Mouse (Mus musculus) embryo, embryonic 9.5 days (tissue): ENCODE results near the gene Sh3d21.
"Not testable (repeated sequence)": the region's sequence is repeated elsewhere in the genome, so short reads cannot be mapped to it uniquely, and the experiment has no call there.

Experiments used
- DNase-seq: peaks from one replicate; pipeline ENCODE4 v3.0.0-alpha.2; 2017; ENCODE audit errors: extremely low spot score

Sh3d21 gene

DNA sequence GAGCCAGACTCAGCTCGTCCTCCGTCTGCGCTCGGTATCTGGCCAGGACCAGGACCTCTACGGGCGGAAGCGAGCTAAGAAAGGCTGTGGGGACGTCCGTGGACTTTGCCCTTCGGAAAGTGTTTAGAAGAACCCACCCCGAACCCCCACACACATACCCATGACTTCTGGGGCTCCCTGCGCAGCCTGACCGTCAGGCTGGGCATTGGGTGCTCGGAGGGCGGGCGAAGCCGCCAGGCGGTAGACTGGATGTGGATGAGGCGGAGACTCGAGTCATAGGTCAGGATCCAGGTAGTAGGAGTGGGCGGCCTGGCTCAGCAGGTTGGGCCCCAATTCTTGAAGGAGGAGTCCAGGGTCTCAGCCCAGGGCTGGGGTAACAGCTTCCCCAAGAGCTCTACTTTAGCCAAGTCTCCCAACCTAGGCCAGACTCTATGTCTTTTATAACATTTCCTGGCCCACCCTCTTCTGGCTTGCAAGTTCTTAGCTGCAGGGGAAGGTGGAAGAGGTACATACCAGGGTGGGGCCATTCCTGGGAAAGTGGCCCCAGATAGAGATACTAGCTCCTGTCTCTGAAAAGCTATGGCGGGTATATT is at the start of gene Sh3d21:
TSS of gene Sh3d21 (minus strand) at position 425 of the 593 bp plus-strand sequence.
- peak; percentile 38 for DNase-seq

DNA sequence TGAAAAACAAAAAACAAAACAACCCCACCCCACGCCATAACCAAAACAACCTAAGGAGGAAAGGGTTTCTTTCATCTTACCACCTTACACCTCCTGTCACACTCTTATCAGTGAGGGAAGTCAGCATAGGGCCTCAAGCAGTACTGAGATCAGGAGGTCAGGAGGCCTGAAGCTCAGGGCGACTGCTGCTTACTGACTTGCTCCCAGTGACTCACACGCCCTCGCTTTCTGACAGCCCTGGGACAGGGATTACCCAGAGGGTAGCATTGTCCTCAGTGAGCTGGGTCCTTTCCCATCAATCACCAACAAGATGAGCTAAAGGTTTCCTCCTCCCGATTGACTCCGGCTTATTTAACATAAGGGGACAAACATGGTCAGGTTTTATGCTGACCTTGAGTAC is 43.8 kb upstream of the Sh3d21 start:
- DNase-seq = no peak

- DNase-seq = no peak
These were observed 42.1 kb upstream of the Sh3d21 start for GRCm38 (mm10) chr4:126205386-126205785.

DNA sequence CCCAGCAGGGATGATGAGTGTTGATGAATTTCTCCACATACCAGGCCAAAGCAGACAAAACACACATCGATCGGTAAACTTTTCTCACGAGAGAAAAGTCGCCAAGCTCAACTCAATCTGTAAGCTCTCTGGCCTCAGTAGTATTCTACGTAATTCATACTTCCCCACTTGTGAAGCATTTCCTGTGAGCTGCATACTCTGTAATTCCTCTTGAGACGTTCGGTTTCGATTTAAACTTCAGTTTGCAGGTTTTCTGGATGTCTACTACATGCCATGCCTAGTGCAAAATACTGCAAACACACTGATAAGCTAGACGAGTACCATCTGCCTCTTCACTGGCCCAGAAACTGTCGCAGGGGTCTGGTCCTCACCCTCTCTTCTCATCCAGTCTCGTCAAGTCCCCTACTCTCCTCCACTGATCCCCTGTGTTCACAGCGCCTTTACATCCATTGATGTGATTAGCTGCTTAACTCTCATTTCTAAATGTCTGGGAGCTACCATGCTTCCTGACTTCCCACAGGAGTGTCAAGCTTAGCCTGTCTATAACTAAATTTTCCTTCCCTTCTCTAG is 41.5 kb upstream of the Sh3d21 start:
- DNase-seq = no peak

DNA sequence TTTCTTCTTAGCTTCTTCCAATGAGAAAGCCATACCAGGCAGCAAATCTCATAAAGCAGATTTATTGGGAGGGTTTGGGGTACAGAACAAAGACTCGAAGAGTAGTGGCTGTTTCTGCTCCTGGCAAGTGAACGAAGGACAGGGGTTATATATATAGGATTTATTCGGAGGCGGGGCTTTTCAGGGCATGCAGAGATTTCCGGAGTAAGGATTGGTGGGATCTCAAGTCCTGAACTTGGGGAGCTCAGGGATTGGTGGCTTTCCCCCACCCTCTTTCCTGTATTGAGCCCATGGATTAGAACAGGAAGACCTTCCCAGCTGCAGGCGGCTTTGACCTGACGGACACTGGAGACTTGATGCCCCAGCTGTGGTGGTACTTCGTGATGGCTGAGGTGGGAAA is 40.7 kb upstream of the Sh3d21 start:
- no peak for DNase-seq

- peak; percentile 10 for DNase-seq
These were observed 40.1 kb upstream of the Sh3d21 start for GRCm38 (mm10) chr4:126203336-126203895.

GRCm38 (mm10) chr4:126202303-126203181 is 39.3 kb upstream of the Sh3d21 start, which contains the start of gene Thrap3:
TSS of gene Thrap3 (minus strand) at chr4:126202760.
- peak; percentile 98 for DNase-seq

GRCm38 (mm10) chr4:126201514-126202302 is 38.4 kb upstream of the Sh3d21 start:
- no peak for DNase-seq

DNA sequence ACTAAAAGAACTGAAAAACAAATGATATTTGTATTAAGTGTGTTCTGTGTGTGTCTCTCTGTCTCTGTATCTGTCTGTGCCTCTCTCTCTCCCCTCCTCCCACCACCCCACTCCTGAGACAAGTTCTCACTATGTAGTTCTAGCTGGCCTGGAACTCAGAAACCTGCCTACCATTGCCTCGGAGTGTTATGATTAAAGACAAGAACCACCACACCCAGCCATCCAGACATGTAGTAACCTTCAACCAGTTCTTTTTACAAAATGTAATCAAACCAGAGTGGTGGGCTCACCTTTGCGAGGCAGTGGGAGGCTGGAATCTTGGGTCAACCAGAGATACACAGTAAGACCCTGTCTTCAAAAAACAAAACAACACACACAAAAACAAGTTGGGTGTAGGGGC is 37.4 kb upstream of the Sh3d21 start:
- DNase-seq = no peak

DNA sequence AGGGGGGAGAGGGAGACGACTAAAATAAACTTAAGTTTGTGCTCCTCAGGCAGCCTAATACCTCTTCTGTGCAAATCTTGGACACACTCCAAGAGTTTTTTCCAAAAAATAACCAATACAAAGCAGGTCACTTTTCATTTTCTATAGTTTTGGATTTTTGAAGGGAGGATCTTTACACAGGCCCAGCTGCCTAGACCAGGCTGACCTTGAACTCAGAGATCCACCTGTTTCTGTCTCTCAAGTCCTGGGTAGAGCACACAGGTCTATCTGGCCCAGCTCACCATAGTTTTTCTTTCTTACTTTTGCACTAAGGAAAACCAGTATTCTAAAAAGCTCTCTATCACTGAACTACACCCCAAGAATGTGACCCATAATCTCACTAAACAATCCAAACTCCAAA is 36.7 kb upstream of the Sh3d21 start:
- no peak for DNase-seq

- no peak for DNase-seq
These were observed 36.3 kb upstream of the Sh3d21 start for GRCm38 (mm10) chr4:126199556-126199955.

DNA sequence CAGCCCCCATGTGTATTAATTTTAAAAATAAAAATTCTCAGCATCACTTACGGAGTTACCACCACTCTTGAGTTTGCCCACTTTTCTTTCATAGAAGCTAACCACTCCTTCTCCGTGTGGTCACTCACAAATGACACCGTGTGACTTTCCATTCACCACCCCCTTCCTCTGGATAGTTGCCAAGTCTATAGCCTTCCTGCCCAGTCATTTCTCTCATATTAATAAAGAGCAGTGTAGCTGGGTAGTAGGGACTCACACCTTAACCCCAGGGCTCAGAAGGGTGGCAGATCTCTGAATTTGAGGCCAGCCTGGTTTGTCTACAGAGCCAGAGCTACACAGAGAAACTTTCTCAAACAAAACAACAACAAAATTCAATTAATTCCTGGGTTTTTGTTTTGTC is 34.2 kb upstream of the Sh3d21 start:
- DNase-seq = no peak

DNA sequence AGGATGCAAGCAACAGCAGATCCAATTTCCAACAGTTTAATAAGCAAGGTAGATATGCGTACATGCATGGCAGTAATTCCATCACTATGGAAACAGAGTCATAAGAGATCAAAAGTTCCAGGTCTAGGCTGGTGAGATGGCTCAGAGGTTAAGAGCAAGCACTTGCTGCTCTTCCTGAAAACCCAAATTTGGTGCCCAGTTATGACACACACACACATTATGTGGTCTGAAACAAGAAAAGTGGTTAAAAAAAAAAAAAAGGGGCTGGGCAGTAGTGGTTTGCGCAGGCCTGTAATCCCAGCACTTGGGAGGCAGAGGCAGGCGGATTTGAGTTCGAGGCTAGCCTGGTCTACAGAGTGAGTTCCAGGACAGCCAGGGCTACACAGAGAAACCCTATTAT is 31.6 kb upstream of the Sh3d21 start:
- DNase-seq = no peak

DNA sequence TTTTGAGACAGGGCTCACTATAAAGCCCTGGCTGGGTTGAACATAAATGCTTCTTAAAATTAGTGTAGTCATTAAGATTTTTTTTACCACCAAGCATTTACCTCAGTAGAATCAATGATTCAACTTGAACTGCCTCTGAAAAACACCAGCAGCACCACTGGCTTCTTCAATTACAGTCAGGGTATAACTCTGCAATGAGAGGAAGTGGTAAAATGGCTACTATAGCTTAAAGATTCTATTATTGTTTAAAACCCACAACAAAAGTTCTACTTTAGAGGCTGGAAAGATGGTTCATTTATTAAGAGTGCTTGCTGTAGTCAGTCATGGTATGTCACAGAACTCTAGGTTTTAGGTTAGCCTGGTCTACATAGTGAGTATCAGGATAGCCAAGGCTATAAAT is 30.9 kb upstream of the Sh3d21 start:
- DNase-seq = no peak

DNA sequence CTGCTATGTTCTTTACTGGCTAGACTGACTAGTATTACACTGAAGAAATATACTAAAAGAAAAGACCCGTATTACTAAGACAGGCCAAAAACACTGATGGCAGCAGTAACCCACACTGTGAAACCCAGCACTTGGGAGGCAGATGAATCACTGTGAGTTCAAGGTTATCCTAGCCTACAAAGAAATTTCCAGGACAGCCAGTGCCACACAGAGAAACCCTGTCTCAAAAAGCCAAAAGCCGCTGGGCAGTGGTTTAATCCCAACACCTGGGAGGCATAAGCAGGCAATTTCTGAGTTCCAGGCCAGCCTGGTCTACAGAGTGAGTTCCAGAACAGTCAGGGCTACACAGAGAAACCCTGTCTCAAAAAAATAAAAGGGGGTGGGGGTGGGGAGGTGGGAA is 27.3 kb upstream of the Sh3d21 start:
- DNase-seq = no peak

GRCm38 (mm10) chr4:126187096-126187495 is 23.8 kb upstream of the Sh3d21 start:
- DNase-seq = no peak

DNA sequence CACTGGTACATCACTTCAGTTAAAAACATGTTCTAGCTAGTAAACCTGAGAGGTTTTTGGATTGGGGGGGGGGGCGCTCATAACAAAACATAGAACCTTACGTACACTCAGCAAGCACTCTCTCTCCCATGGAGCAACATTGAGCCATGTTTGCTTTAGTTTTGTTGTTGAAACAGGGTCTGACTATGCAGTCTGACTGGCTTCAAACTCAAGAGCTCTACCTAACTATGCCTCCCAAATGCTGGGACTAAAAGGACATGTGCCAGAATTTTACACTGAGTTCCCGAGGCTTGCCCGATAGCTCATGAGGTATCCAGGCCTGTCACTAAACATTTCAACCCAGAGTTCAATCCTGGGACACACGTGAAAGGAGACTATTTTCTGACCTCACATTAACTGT is 19.7 kb upstream of the Sh3d21 start:
- no peak for DNase-seq

DNA sequence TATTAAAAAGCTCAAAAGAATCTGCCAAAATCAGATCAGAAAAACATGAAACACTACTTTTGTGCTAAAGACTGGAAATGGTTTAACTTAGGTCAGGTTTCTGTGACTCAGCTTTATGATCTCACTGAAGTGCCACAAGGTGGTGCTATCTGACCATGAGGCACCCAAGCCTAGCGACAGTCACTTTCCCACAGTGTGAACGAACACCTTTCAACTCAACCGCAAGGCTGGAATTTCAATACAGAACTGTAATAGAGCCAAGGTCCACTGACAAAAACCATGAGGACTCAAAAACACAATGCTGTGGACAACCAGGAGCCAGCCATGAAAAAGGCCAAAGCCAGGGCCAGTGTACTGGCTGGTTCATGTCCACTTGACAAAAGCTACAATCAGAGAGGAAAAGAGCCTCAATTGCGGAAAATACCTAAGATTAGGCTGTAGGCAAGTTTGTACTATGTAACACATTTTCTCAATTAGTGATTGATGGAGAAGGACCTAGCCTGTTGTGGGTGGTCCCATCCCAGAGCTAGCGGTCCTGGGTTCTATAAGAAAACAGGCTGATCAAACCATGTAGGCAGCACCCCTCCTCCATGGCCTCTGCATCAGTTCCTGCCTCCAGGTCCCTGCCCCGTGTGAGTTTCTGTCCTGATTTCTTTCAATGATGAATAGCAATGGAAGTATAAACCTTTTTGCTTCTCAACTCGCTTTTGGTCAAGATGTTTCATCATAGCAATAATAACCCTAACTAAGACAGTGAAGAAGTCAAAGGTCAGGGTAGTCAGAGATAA is 18.1 kb upstream of the Sh3d21 start:
- DNase-seq = no peak

DNA sequence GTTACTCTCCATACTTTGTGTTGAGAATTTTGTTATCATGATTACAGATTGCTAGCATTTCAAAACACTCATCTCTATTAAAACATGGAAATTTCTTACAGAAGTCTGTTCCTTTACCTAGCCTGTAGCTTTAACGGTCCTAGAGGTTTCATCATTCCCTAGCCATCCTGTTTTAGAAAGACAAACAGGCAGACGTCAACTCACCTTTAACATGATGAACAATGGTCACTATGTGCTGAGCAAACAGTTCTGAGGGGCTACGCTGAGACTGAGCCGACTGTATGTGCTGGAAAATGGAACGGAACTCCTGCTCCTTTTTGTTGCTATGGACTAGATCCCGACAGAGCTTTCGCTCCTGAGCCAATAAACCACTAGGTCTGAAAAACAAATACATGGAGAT is 12.7 kb upstream of the Sh3d21 start:
- DNase-seq = not testable (repeated sequence)

GRCm38 (mm10) chr4:126173800-126174199 is 10.5 kb upstream of the Sh3d21 start:
- no peak for DNase-seq

DNA sequence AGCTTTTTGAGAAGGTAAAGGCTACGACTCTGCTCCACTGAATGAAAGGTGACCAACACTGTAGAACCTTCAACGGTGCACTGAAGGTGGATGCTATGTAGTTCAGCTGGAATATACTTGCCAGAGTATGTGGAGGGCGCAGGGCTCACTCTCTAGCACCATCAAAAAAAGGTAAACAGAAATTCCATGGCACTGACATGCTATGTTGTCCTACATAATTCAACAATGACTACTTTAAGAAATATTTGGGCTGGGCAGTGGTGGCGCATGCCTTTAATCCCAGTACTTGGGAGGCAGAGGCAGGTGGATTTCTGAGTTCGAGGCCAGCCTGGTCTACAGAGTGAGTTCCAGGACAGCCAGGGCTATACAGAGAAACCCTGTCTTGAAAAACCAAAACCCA is 7.4 kb upstream of the Sh3d21 start:
- not testable (repeated sequence) for DNase-seq
